Mouse (Mus musculus) heart, adult 2 months (tissue): ENCODE data around the gene Kcnt1. TPM values are rescaled to one million over a fixed set of nuclear protein-coding genes. Genes with fewer than 3 reads are reported as not detected.

Source experiments
- DNase-seq, 2 experiments: peaks; one replicate each; pipeline ENCODE4 v3.0.0; 2021
- H3K27ac ChIP-seq: fragments of 200-600 bp; 2 replicates; pipeline ENCODE4 v1.8.1; 2022
- H3K27me3 ChIP-seq: fragments of 200-500 bp; 2 replicates; pipeline ENCODE4 v1.6.1; 2012; ENCODE audit warnings: mild to moderate bottlenecking, low read length, inconsistent platforms, mixed read lengths; ENCODE audit not compliant: control insufficient read depth, insufficient read depth
- H3K36me3 ChIP-seq: fragments of 200-500 bp; 2 replicates; pipeline ENCODE4 v1.6.1; 2012; ENCODE audit warnings: low read length, inconsistent platforms; ENCODE audit not compliant: control insufficient read depth, insufficient read depth
- H3K4me1 ChIP-seq: fragments of 200-500 bp; 2 replicates; pipeline ENCODE4 v1.6.1; 2011; ENCODE audit warnings: low read length; ENCODE audit not compliant: control insufficient read depth, insufficient read depth
- H3K4me3 ChIP-seq: fragments of 200-600 bp; 2 replicates; pipeline ENCODE4 v1.8.1; 2022
- H3K79me2 ChIP-seq: fragments of 200-500 bp; replicated peaks from 2 replicates; pipeline ENCODE4 v1.6.1; 2012; ENCODE audit warnings: mild to moderate bottlenecking, inconsistent platforms, low read length, moderate library complexity, mixed read lengths; ENCODE audit not compliant: control insufficient read depth, insufficient read depth
- H3K9ac ChIP-seq: fragments of 200-500 bp; 2 replicates; pipeline ENCODE4 v1.6.1; 2012; ENCODE audit warnings: low read depth, mild to moderate bottlenecking, control low read depth, inconsistent platforms, low read length, mixed read lengths
- CTCF ChIP-seq: fragments of 200-600 bp; IDR thresholded peaks from 2 replicates; pipeline ENCODE4 v1.8.1; 2022; ENCODE audit warnings: antibody characterized with exemption, mild to moderate bottlenecking, moderate library complexity
- EP300 ChIP-seq: fragments of 200-500 bp; IDR thresholded peaks from 2 replicates; pipeline ENCODE4 v1.6.1; 2011; ENCODE audit warnings: low read depth, low read length, control low read depth; ENCODE audit not compliant: insufficient read depth
- POLR2A ChIP-seq: fragments of 200-500 bp; IDR thresholded peaks from 2 replicates; pipeline ENCODE4 v1.6.1; 2011; ENCODE audit warnings: mild to moderate bottlenecking, low read depth, low read length, control low read depth; ENCODE audit not compliant: insufficient read depth
- WGBS: fragments of 180-500 bp; shearing (Covaris S2); methylation state at CpG from one replicate; pipeline ENCODE4 v1.1.7; 2018; 5-methylcytosine and 5-hydroxymethylcytosine counted together
- intact Hi-C: fragments of 180-260 bp; cut with DNase I; formaldehyde crosslinking; loops from one replicate; pipeline ENCODE4 v1.15.1; 2025
- polyA plus RNA-seq: library from polyadenylated mRNA; depleted of rRNA; stranded (reverse); fragments of >200 nt; gene quantifications from 2 replicates; pipeline ENCODE4 v1.2.3, GENCODE M21; 2012
- total RNA-seq, 2 experiments: library from RNA; stranded (reverse); gene quantifications; 2 replicates each; pipeline ENCODE4 v1.2.3; 2021

The Kcnt1 gene
- total and polyA plus RNA-seq, 3 experiments: 0.55 to 0.92 (median 0.66) TPM

DNA sequence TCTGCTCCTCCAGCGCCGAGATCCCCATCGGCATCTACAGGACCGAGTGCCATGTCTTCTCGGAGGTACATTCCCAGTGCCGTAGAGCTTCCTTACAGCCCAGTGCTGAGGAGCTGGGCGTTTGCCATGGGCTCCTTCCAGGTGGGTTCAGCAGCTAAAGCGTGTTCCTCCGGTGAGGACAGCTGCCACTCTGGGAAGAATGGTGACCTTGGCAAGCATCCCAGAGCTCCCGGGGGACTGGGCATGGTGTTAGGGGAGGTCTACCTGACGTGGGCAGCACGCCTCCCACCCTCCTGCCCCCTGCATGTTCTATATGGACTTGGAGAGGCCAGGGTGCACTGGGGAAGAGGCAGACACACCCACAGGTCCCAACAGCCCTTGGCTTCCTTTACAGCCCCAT, 46.3 kb downstream of the Kcnt1 start:
- no peak for DNase-seq
- H3K4me1 ChIP-seq: no peaks in the 10 kb centered on the region
- H3K79me2 ChIP-seq: no peaks in the 10 kb centered on the region
- 71% methylated on average over 12 of the region's 12 CpGs for WGBS
- H3K27me3 ChIP-seq: no peaks in the 10 kb centered on the region
- H3K9ac ChIP-seq: no peak overlapping the region
- intact Hi-C loops: no loop called here
- H3K27ac ChIP-seq: no peak overlapping the region
- no peak for TF ChIP-seq CTCF
- no peak for TF ChIP-seq POLR2A
- TF ChIP-seq EP300: no peak
- no peaks in the 10 kb centered on the region for H3K36me3 ChIP-seq
- H3K4me3 ChIP-seq: no peak overlapping the region

DNA sequence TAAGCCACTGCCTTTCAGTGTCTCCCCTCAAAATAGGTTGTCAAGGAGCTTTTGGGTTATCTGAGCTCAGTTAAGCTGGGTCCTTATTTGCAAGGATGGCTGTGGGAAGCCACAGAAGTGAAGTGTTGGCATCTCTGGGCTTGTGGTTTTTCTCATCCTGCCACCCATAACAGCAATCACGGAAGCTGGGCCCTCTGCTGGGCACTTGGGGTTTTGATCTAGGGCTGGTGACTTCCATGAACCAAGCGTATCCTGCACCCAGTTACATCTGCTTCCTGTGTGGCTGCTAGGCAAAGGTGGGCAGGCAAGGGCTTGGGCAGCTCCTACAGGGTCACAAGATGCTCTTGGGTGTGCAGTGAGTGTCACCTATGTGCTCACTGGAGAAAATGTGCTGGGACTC, 49.7 kb downstream of the Kcnt1 start:
- no peak for DNase-seq
- intact Hi-C loops: no loop called here
- 52% methylated on average over 2 of the region's 2 CpGs for WGBS

DNA sequence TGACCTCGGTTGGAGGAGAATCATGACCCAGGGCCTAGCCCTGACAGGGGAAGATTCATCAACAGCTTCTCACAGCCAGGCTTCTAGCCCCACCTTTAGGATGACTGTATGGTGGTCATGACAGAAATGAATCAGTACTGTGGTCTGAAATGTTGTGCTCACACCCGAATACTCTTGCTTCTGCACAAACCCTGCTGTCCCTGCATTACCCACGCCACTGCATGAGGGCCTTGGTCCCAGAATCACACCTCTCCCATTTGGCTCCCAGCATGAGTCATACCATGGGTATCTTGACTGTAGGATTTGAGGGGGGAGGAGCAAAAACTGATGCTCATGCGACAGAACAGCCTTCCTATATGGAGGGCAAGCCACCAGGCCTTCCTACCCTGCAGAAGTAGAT, 50.7 kb downstream of the Kcnt1 start:
- no peak overlapping the region for H3K4me3 ChIP-seq
- intact Hi-C loops: no loop called here
- H3K27me3 ChIP-seq: no peaks in the 10 kb centered on the region
- peak; percentile 18 for TF ChIP-seq CTCF
- TF ChIP-seq EP300: no peak
- DNase-seq: no peak
- WGBS: 56% methylated on average over 4 of the region's 4 CpGs
- H3K79me2 ChIP-seq: no peaks in the 10 kb centered on the region
- no peaks in the 10 kb centered on the region; the same call in 1 of the 2 replicates for H3K4me1 ChIP-seq
- H3K9ac ChIP-seq: no peak overlapping the region
- H3K36me3 ChIP-seq: no peaks in the 10 kb centered on the region
- H3K27ac ChIP-seq: no peak overlapping the region

More for the DNA sequence above, 49.7 kb downstream of the Kcnt1 start:
- Histone ChIP-seq H3K4me1 (no peaks in the 10 kb centered on the region; the same call in 1 of the 2 replicates), H3K4me3 (no peak overlapping the region), H3K36me3 (no peaks in the 10 kb centered on the region), H3K27me3 (no peaks in the 10 kb centered on the region), H3K79me2 (no peaks in the 10 kb centered on the region), H3K27ac (no peak overlapping the region), H3K9ac (no peak overlapping the region)
- TF ChIP-seq POLR2A (no peak), CTCF (peak; percentile 26)

DNA sequence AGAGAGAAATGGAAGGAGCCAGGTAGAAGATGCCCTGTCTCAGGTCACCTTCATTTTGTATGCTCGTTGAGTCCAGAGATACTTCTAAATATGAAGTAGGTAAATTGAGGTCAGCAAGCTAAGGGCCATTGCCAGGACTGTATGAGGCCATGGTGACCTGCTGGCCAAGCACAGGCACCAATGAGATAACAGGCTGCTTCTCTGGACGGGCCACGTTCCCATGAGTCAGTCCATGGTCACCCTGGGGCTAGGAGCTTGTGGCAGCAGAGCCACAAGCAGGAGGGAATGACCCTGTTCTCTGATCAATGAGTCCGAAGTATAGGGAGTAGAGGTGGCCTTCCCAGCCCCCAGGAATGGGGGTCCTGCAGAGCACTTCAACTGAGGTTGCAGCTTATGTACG, 51.3 kb downstream of the Kcnt1 start:
- intact Hi-C loops: no loop called here
- no peak for TF ChIP-seq POLR2A
- no peak for TF ChIP-seq EP300
- no peak for TF ChIP-seq CTCF
- DNase-seq: no peak
- Histone ChIP-seq H3K4me1 (no peaks in the 10 kb centered on the region; the same call in 1 of the 2 replicates), H3K27ac (no peak overlapping the region), H3K36me3 (no peaks in the 10 kb centered on the region), H3K4me3 (no peak overlapping the region), H3K27me3 (no peaks in the 10 kb centered on the region), H3K9ac (no peak overlapping the region), H3K79me2 (no peaks in the 10 kb centered on the region)
- 63% methylated on average over 5 of the region's 5 CpGs for WGBS

DNA sequence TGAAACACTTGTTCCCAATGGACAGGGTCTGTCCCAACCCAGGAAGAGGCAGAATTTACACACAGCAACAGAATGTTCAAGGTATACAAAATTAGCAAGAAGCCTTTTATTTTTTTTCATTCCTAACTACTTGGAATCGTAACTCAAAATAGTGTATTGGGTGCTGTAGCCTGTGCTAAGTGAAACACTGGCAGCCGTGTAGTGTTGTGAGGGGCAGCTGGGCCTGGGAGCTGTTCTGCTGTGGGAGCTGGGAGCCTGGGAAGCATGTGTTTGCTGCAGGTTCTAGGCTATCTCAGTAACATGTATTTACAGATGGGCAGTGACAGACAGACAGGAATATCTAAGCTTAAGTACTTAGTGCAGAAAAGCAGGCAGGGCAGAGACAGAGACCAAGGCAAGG, 54.9 kb downstream of the Kcnt1 start:
- Histone ChIP-seq H3K4me3 (no peak overlapping the region), H3K36me3 (no peaks in the 10 kb centered on the region), H3K79me2 (no peaks in the 10 kb centered on the region), H3K4me1 (no peaks in the 10 kb centered on the region; the same call in 1 of the 2 replicates), H3K27me3 (no peaks in the 10 kb centered on the region), H3K27ac (no peak overlapping the region), H3K9ac (no peak overlapping the region)
- 83% methylated on average over 2 of the region's 2 CpGs for WGBS
- DNase-seq: no peak
- intact Hi-C loops: no loop called here
- TF ChIP-seq EP300 (no peak), POLR2A (no peak), CTCF (no peak)

DNA sequence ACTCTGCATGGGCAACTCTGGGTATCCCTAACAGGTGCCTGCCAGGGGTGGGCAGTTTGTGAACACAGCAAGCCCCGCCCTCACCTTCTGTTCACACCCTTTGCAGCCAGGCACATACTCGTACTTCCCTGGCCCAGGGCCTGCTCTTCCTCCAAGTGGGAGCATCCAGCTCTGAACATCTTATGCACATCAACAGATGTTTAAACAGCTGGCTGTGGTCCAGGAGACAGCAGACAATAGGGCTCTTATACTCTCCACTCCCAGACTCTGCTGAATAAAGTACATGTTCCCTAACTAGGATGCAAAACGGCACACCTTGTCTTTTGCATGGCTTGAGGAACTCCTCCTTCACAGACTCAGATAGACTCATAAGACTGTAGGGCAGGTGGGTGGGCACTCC, 56.4 kb downstream of the Kcnt1 start:
- H3K27ac ChIP-seq: no peak overlapping the region
- no peak overlapping the region for H3K9ac ChIP-seq
- H3K4me1 ChIP-seq: no peaks in the 10 kb centered on the region; the same call in 1 of the 2 replicates
- no peak for TF ChIP-seq EP300
- TF ChIP-seq POLR2A: no peak
- no peak for TF ChIP-seq CTCF
- H3K27me3 ChIP-seq: no peaks in the 10 kb centered on the region
- 43% methylated on average over 3 of the region's 3 CpGs for WGBS
- no peak overlapping the region for H3K4me3 ChIP-seq
- DNase-seq: no peak
- H3K79me2 ChIP-seq: no peaks in the 10 kb centered on the region
- intact Hi-C loops: no loop called here
- H3K36me3 ChIP-seq: no peaks in the 10 kb centered on the region
